Mouse (Mus musculus) intestine, embryonic 14.5 days (tissue): ENCODE measurements around the gene Tas2r134. TPM values are rescaled to one million over a fixed set of nuclear protein-coding genes. Genes with fewer than 3 reads are reported as not detected.

Experiments
- ATAC-seq: fragments of 200-750 bp; cut with Nextera tagmentation; replicated peaks from 2 replicates; pipeline ENCODE4 v1.8.0; 2017; ENCODE audit warnings: low read depth, moderate number of reproducible peaks, moderate TSS enrichment, moderate library complexity; ENCODE audit not compliant: low FRiP score, low TSS enrichment
- DNase-seq: peaks from one replicate; pipeline ENCODE4 v3.0.0-alpha.2; 2018; ENCODE audit warnings: low spot score
- H3K27ac ChIP-seq: fragments of 300-500 bp; sonication (generic); 2 replicates; pipeline ENCODE4 v1.5.1; 2014; ENCODE audit warnings: low read depth, mild to moderate bottlenecking, control low read depth
- H3K27me3 ChIP-seq: fragments of 300-500 bp; sonication (generic); replicated peaks from 2 replicates; pipeline ENCODE4 v1.6.1; 2014; ENCODE audit warnings: low read length, control low read depth; ENCODE audit not compliant: control insufficient read depth, insufficient read depth
- H3K36me3 ChIP-seq: fragments of 300-500 bp; sonication (generic); 2 replicates; pipeline ENCODE4 v1.6.1; 2014; ENCODE audit warnings: low read length, control low read depth; ENCODE audit not compliant: control insufficient read depth, insufficient read depth
- H3K4me1 ChIP-seq: fragments of 300-500 bp; sonication (generic); replicated peaks from 2 replicates; pipeline ENCODE4 v1.6.1; 2014; ENCODE audit warnings: low read length, control low read depth, mixed read lengths; ENCODE audit not compliant: control insufficient read depth, insufficient read depth
- H3K4me2 ChIP-seq: fragments of 300-500 bp; sonication (generic); 2 replicates; pipeline ENCODE4 v1.6.1; 2014; ENCODE audit warnings: low read length
- H3K4me3 ChIP-seq: fragments of 300-500 bp; sonication (generic); 2 replicates; pipeline ENCODE4 v1.5.1; 2014; ENCODE audit warnings: low read depth, low read length, control low read depth, mixed read lengths
- H3K9ac ChIP-seq: fragments of 300-500 bp; sonication (generic); 2 replicates; pipeline ENCODE4 v1.6.1; 2014; ENCODE audit warnings: mild to moderate bottlenecking, low read length
- H3K9me3 ChIP-seq: fragments of 300-500 bp; sonication (generic); 2 replicates; pipeline ENCODE4 v1.6.1; 2016; ENCODE audit warnings: low read length, control low read depth; ENCODE audit not compliant: control insufficient read depth
- WGBS: fragments of 180-500 bp; shearing (Covaris S2); extraction: QIAGEN DNeasy Blood & Tissue Kit; methylation state at CpG from one replicate; pipeline ENCODE4 v1.1.7; 2014; 5-methylcytosine and 5-hydroxymethylcytosine counted together
- polyA plus RNA-seq: library from polyadenylated mRNA; unstranded; fragments of >200 nt; fragmentation: Nextera tagmentation; extraction: Ambion mirVana; gene quantifications from 2 replicates; pipeline ENCODE4 v1.2.1, GENCODE M21; 2014

The Tas2r134 gene
- polyA plus RNA-seq, 1 experiment from 2014 or later, result not detected

- Histone ChIP-seq H3K4me1 (no peaks in the 10 kb centered on the region), H3K4me2 (no peak overlapping the region), H3K36me3 (no peaks in the 10 kb centered on the region), H3K27me3 (no peaks in the 10 kb centered on the region), H3K4me3 (no peak overlapping the region), H3K27ac (no peak overlapping the region), H3K9ac (no peak overlapping the region), H3K9me3 (no peaks in the 10 kb centered on the region)
- no peak for ATAC-seq
- DNase-seq, result no peak
- WGBS, result 65% methylated on average over 19 of the region's 19 CpGs
These were observed 27.7 kb upstream of the Tas2r134 start for GRCm38 (mm10) chr2:51599473-51600201.

- ATAC-seq (no peak), DNase-seq (no peak)
- H3K27ac ChIP-seq, result no peak overlapping the region
- H3K4me2 ChIP-seq, result no peak overlapping the region
- H3K27me3 ChIP-seq, result no peaks in the 10 kb centered on the region
- no peaks in the 10 kb centered on the region for H3K36me3 ChIP-seq
- no peak overlapping the region for H3K9ac ChIP-seq
- no peak overlapping the region for H3K4me3 ChIP-seq
- H3K9me3 ChIP-seq, result no peaks in the 10 kb centered on the region
- 46% methylated on average over 3 of the region's 3 CpGs for WGBS
- no peaks in the 10 kb centered on the region for H3K4me1 ChIP-seq
These were observed 27.2 kb upstream of the Tas2r134 start for GRCm38 (mm10) chr2:51600202-51600487.

GRCm38 (mm10) chr2:51600873-51601272 is 26.4 kb upstream of the Tas2r134 start:
- H3K4me3 ChIP-seq, result no peak overlapping the region
- no peak overlapping the region for H3K9ac ChIP-seq
- DNase-seq (no peak), ATAC-seq (no peak)
- no peaks in the 10 kb centered on the region for H3K36me3 ChIP-seq
- no peak overlapping the region for H3K4me2 ChIP-seq
- no peak overlapping the region for H3K27ac ChIP-seq
- H3K4me1 ChIP-seq, result no peaks in the 10 kb centered on the region
- no peaks in the 10 kb centered on the region for H3K27me3 ChIP-seq
- H3K9me3 ChIP-seq, result no peaks in the 10 kb centered on the region
- 67% methylated on average over 8 of the region's 8 CpGs for WGBS

GRCm38 (mm10) chr2:51610305-51610704 is 17.0 kb upstream of the Tas2r134 start:
- Histone ChIP-seq H3K4me1 (no peaks in the 10 kb centered on the region; the same call in 1 of the 2 replicates), H3K4me2 (no peak overlapping the region), H3K9ac (no peak overlapping the region), H3K4me3 (no peak overlapping the region), H3K27me3 (no peaks in the 10 kb centered on the region), H3K36me3 (no peaks in the 10 kb centered on the region), H3K9me3 (no peaks in the 10 kb centered on the region), H3K27ac (no peak overlapping the region)
- 54% methylated on average over 10 of the region's 10 CpGs for WGBS
- DNase-seq (no peak), ATAC-seq (no peak)

- ATAC-seq (no peak), DNase-seq (no peak)
- Histone ChIP-seq H3K27ac (no peak overlapping the region), H3K9me3 (no peaks in the 10 kb centered on the region), H3K36me3 (no peaks in the 10 kb centered on the region), H3K27me3 (no peaks in the 10 kb centered on the region), H3K4me2 (no peak overlapping the region), H3K4me3 (no peak overlapping the region), H3K9ac (no peak overlapping the region), H3K4me1 (no peaks in the 10 kb centered on the region; the same call in 1 of the 2 replicates)
- WGBS, result 35% methylated on average over 2 of the region's 2 CpGs
These were observed 16.4 kb upstream of the Tas2r134 start for GRCm38 (mm10) chr2:51610897-51611296.

GRCm38 (mm10) chr2:51613716-51614115 is 13.6 kb upstream of the Tas2r134 start:
- Histone ChIP-seq H3K4me1 (no peaks in the 10 kb centered on the region; the same call in 1 of the 2 replicates), H3K4me2 (no peak overlapping the region), H3K9me3 (no peaks in the 10 kb centered on the region), H3K9ac (no peak overlapping the region), H3K27me3 (no peaks in the 10 kb centered on the region), H3K36me3 (no peaks in the 10 kb centered on the region), H3K4me3 (no peak overlapping the region), H3K27ac (no peak overlapping the region)
- 76% methylated on average over 4 of the region's 4 CpGs for WGBS
- DNase-seq, result no peak
- ATAC-seq, result no peak

- H3K27me3 ChIP-seq, result no peaks in the 10 kb centered on the region
- H3K9ac ChIP-seq, result no peak overlapping the region
- no peak overlapping the region for H3K4me2 ChIP-seq
- no peak overlapping the region for H3K27ac ChIP-seq
- no peaks in the 10 kb centered on the region for H3K4me1 ChIP-seq
- H3K36me3 ChIP-seq, result no peaks in the 10 kb centered on the region
- 84% methylated on average over 2 of the region's 2 CpGs for WGBS
- H3K9me3 ChIP-seq, result no peaks in the 10 kb centered on the region
- no peak overlapping the region for H3K4me3 ChIP-seq
- no peak for ATAC-seq
- DNase-seq, result no peak
These were observed 5.4 kb upstream of the Tas2r134 start for GRCm38 (mm10) chr2:51621931-51622330.

- WGBS, result 62% methylated on average over 3 of the region's 3 CpGs
- Histone ChIP-seq H3K4me3 (no peak overlapping the region), H3K9me3 (no peaks in the 10 kb centered on the region), H3K27ac (no peak overlapping the region), H3K4me1 (no peaks in the 10 kb centered on the region), H3K9ac (no peak overlapping the region), H3K4me2 (no peak overlapping the region), H3K27me3 (no peaks in the 10 kb centered on the region), H3K36me3 (no peaks in the 10 kb centered on the region)
- no peak for DNase-seq
- no peak for ATAC-seq
These were observed 1.3 kb upstream of the Tas2r134 start for GRCm38 (mm10) chr2:51626007-51626406.

GRCm38 (mm10) chr2:51631428-51631827 is 4.1 kb downstream of the Tas2r134 start:
- no peak overlapping the region for H3K9ac ChIP-seq
- H3K4me2 ChIP-seq, result no peak overlapping the region
- ATAC-seq (no peak), DNase-seq (no peak)
- no peak overlapping the region for H3K27ac ChIP-seq
- H3K4me3 ChIP-seq, result no peak overlapping the region
- H3K4me1 ChIP-seq, result no peaks in the 10 kb centered on the region
- H3K36me3 ChIP-seq, result no peaks in the 10 kb centered on the region
- H3K27me3 ChIP-seq, result no peaks in the 10 kb centered on the region
- H3K9me3 ChIP-seq, result no peaks in the 10 kb centered on the region
- WGBS, result 76% methylated on average over 2 of the region's 2 CpGs
